ENCODE assay signal across 8 mouse cellular contexts in the genomic region with DNA sequence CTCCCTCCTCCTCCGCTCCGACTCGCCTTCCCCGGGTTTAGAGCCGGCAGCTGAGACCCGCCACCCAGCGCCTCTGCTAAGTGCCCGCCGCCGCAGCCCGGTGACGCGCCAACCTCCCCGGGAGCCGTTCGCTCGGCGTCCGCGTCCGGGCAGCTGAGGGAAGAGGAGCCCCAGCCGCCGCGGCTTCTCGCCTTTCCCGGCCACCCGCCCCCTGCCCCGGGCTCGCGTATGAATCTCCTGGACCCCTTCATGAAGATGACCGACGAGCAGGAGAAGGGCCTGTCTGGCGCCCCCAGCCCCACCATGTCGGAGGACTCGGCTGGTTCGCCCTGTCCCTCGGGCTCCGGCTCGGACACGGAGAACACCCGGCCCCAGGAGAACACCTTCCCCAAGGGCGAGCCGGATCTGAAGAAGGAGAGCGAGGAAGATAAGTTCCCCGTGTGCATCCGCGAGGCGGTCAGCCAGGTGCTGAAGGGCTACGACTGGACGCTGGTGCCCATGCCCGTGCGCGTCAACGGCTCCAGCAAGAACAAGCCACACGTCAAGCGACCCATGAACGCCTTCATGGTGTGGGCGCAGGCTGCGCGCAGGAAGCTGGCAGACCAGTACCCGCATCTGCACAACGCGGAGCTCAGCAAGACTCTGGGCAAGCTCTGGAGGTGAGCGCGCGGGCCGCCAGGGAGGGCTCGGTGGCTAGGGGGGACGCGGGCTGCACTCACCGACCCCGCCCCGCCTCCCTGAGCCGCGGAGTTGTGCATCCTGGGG. TPM values are rescaled to one million over a fixed set of nuclear protein-coding genes. Genes with fewer than 3 reads are reported as not detected.
DNase-seq lines count a peak whose midpoint lies in the region; ATAC-seq and TF ChIP-seq lines count a peak whose summit lies in the region.

No protein-coding gene starts in this region.

- no peaks in the 10 kb centered on the region for H3K4me1 ChIP-seq in kidney, adult 2 months (ENCODE audit: control insufficient read depth, insufficient read depth, low read length)
- H3K4me1 ChIP-seq in liver, postnatal 0 days (ENCODE audit: insufficient read depth): peaks cover 5% of the 10 kb centered on the region

- peak overlapping the region; percentile 56 for H3K4me3 ChIP-seq in kidney, adult 2 months (ENCODE audit: insufficient read depth, low read depth, low read length)
- peak overlapping the region; percentile 55 for H3K4me3 ChIP-seq in liver, postnatal 0 days (ENCODE audit: low read depth, low read length)

- under 1% methylated on average over 75 of the region's 75 CpGs for WGBS in kidney, adult 2 months
- 2% methylated on average over 71 of the region's 75 CpGs for WGBS in liver, postnatal 0 days (ENCODE audit: insufficient replicate concordance)

- H3K36me3 ChIP-seq in kidney, adult 2 months (ENCODE audit: control insufficient read depth, insufficient read depth, low read length): no peaks in the 10 kb centered on the region
- H3K36me3 ChIP-seq in liver, postnatal 0 days (replicated peaks; ENCODE audit: insufficient read depth, low read length): no peaks in the 10 kb centered on the region

- peak overlapping the region; percentile 38 for H3K9ac ChIP-seq in liver, postnatal 0 days (replicated peaks)

- no peak for TF ChIP-seq CTCF in kidney, adult 2 months (conservative IDR thresholded peaks at IDR 0.05; ENCODE audit: insufficient read depth, insufficient read length, low read depth, low read length)
- TF ChIP-seq CTCF in liver, postnatal 0 days (IDR thresholded peaks at IDR 0.05; ENCODE audit: low read depth): no peak

- DNase-seq in layer of hippocampus, adult 18-20 months (ENCODE audit: low spot score in 2 of 2): peak; percentile 23 to 32
- DNase-seq in layer of hippocampus, postnatal 14 days (ENCODE audit: low spot score in 2 of 2): no peak
- DNase-seq in adrenal gland, postnatal 10 days: peak; percentile 46
- peak; percentile 43 for DNase-seq in forelimb bud, embryonic 11.5 days (ENCODE audit: low read depth, low spot score)
- peak; percentile 19 for DNase-seq in kidney, adult 2 months
- peak; percentile 45 for DNase-seq in liver, postnatal 0 days
- peak; percentile 39 to 50 for DNase-seq in right cerebral cortex, postnatal 10 days (ENCODE audit: low spot score in 2 of 2)
- DNase-seq in B cell, adult 2 months: no peak

- H3K27ac ChIP-seq in kidney, adult 2 months (ENCODE audit: insufficient read depth, low read depth, low read length): no peak overlapping the region
- H3K27ac ChIP-seq in liver, postnatal 0 days (ENCODE audit: low read depth): 0 out of 2 replicates have a peak overlapping the region, but pooled peaks have one; percentile 22

- peaks cover 3% of the 10 kb centered on the region; the same call in 1 of the 2 replicates for H3K27me3 ChIP-seq in kidney, adult 2 months (replicated peaks; ENCODE audit: control insufficient read depth, insufficient read depth, low read length)
- H3K27me3 ChIP-seq in liver, postnatal 0 days (ENCODE audit: insufficient read depth, low read length): peaks cover 72% of the 10 kb centered on the region

- H3K9me3 ChIP-seq in liver, postnatal 0 days (ENCODE audit: low read length): no peaks in the 10 kb centered on the region

- no peak for TF ChIP-seq EP300 in liver, postnatal 0 days (IDR thresholded peaks at IDR 0.05; ENCODE audit: low read depth)

- peak; percentile 52 for ATAC-seq in liver, postnatal 0 days

- no peak for TF ChIP-seq POLR2A in kidney, adult 2 months (IDR thresholded peaks at IDR 0.05; ENCODE audit: low read depth, low read length)

- peak overlapping the region; percentile 71 for H3K4me2 ChIP-seq in liver, postnatal 0 days (ENCODE audit: low read depth, low read length)

RNA-seq across cellular contexts. Expression of gene Sox9, which starts 0.5 kb away (rescaled TPM):
- 10 to 100 TPM; 24.7 to 35.0 TPM for total RNA-seq in layer of hippocampus, adult 18-20 months (2021)
- 10 to 100 TPM; 26.3 to 29.2 TPM for total RNA-seq in layer of hippocampus, postnatal 14 days (2021)
- total RNA-seq in adrenal gland, postnatal 10 days (2021): 1 to 10 TPM; 1.7 to 1.8 TPM
- polyA plus RNA-seq in kidney, adult 2 months (2012; rRNA removed): 0.72 and 0.83 TPM in 2 replicates
- 2.5 TPM in 2 replicates for polyA plus RNA-seq in liver, postnatal 0 days (2015; fragmentation: Nextera tagmentation; extraction: Ambion mirVana)

Comparison
In these comparisons a context has a peak if more than half of its experiments do, and no peak if none do; other contexts are left out.
1. DNase-seq: peak in layer of hippocampus, adult 18-20 months (2 of 2), adrenal gland, postnatal 10 days (single experiment), forelimb bud, embryonic 11.5 days (single experiment), kidney, adult 2 months (single experiment), liver, postnatal 0 days (single experiment) and right cerebral cortex, postnatal 10 days (2 of 2); none in layer of hippocampus, postnatal 14 days (0 of 2) and B cell, adult 2 months (0 of 2).
2. RNA of gene Sox9, which starts 0.5 kb away (total RNA-seq): 24.7 to 35.0 TPM in layer of hippocampus, adult 18-20 months and 26.3 to 29.2 TPM in layer of hippocampus, postnatal 14 days; 1.7 to 1.8 TPM in adrenal gland, postnatal 10 days; every median in the first group is over 4 times any median in the second.